Mouse (Mus musculus) left cerebral cortex, adult 11 months (tissue): ENCODE results near the gene Psrc1.

Experiments
- DNase-seq: peaks from one replicate; pipeline ENCODE4 v3.0.0; 2022; ENCODE audit warnings: low spot score

Psrc1 gene

DNA sequence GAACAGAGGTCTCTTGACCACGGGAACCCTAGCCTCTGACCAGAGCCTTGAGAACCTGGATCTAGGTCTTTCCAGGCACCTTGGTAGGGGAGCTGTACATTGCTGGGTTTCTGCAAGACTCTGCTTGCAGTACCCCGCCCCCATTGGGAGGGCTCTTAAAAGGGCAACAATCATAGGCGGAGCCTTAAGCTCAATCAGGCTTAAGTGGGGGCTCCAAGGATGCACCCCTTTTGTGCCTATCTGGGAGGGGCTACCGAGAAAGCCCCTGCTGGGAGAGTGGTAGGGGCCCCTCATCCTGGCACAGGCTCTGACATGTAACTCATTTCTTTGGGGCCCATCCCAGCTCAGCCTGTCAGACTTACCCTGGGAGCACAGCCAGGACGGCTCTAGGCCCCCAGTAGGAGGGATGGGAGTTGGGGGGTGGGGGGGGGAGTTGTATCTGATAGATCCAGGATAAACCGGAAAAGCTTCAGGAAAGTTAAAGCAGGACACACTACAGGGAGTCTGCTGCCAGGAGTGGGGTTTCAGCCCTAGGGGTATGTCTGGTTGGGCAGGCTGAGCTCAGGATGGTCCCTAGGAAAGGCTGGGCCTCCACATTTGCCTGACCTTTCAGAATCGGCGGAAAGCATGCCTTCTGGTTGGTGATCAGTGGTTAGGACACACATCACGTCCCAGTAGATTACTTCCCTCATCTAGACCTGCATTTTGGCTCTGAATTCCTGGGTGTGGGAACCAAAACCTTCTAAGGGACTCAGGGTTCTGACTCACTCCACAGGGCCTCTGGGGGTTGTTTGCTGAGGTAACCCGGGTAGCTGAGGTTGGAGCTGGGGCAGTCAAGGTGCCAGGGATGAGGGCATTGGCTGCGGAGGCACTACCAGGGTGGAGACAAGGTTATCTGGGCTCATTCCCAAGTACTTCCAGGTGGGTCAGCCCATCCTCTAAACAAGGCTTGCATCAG is 40.5 kb downstream of the Psrc1 start:
- DNase-seq, result peak; percentile 62

DNA sequence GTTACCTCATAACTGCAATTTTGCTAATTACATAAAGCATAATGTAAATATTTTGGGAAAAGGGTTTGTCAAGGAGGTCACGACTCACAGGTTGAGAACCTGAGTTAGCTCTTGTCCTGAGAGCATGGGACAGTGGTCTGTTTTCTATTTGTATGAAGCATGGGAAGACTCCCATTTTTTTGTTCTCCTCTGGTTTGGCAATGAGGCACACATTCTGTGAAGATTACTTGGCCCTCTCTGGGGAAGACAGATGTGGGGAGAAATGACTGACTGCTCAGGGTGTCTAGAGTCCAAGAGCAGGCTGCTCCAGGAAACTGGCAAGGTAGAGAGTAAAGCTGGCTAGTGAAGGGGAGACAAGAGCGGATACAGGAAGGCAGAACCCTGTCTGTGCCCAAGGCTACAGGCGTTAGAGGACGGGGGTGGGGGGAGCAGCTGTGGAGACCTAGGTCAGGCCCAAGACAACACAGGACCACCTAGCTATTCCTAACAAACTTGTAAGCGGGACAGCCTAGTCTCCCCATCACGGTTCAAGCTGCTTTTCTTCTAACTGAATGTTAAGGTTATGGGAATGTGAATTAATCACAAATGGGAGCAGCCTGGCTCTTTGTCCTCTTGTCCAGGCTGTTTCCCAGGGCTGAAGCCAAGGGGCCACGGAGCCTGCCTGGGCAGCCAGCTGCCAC is 41.4 kb downstream of the Psrc1 start:
- no peak for DNase-seq

DNA sequence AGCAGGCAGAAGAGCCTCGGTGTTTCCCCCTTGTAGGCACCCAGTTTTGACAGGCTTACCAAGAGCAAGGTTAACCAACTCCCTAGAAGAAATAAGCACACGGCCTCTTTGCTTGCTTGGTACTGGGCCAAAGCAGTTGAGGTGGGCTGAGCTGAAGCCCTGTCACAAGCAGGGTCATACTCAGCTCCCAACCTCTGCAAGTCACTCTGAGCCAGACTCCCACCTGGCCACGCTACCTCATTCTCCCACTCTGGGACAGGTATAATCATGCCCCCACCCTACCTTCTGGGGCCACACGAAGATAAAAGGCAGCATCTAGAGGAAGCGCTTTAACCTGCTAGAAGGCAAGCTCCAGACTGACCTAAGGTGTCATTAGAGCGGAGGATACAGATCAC is 42.0 kb downstream of the Psrc1 start:
- no peak for DNase-seq

DNA sequence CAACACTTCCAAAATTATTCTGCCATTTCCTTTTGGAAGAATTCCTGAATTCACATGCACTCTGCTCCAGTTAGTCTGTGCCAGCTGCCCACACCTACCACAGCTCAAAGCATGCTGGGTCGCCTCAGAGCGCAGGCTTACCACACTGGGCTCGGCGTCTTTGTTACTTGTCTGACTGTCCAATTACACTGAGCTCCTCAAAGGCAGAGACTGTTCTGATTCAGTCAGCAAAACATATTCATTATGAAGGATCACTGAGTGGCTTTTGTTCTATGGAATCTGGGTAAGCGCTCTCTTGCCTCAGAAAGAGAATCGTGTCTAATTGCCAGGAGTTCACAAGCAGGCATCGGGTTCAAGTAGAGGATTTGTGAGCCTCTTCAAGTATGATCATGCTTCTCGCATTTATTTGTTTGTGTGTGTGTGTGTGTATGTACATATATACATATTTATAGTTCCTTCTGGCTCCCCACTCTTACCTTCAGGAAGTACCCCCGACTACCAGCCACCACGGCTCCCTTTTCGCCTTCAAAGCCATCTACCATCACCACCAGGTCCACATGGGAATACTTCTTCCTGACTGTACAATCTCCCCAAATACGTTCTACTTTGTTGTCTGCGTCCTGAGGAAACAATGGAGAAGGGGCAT is 49.0 kb downstream of the Psrc1 start:
- DNase-seq, result no peak

DNA sequence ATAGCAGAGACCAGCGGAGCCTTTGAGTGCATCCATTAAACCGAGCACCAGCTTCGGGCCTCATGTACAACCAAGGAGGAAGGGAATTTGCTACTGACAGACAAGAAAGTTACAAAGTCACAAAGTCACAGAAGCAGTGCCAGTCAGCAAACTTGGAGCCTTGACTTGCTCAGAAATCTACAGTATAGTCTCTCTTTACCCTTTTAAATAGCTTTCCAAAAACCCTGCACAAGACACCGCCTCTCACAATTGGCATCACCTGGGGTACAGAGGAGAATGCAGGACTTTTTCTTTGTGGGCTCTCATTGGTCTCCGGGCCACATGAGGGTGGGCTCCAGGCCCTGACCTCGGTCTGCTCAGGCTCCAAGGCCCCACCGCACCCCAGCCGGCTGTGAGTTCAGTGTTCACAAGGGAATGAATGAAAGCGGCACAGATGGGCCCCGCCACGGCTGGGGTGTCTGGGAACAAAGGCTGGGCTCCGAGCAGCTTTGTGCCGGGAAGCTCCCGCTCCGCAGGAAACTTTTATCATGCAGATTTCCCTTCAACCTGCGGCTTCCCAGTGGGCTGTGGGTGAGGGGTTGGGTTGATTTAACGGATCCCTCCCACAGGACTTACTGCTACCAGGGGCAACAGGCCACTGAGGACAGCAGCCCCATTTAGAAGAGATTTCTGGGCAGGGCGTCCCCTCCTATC is 49.7 kb downstream of the Psrc1 start:
- no peak for DNase-seq

DNA sequence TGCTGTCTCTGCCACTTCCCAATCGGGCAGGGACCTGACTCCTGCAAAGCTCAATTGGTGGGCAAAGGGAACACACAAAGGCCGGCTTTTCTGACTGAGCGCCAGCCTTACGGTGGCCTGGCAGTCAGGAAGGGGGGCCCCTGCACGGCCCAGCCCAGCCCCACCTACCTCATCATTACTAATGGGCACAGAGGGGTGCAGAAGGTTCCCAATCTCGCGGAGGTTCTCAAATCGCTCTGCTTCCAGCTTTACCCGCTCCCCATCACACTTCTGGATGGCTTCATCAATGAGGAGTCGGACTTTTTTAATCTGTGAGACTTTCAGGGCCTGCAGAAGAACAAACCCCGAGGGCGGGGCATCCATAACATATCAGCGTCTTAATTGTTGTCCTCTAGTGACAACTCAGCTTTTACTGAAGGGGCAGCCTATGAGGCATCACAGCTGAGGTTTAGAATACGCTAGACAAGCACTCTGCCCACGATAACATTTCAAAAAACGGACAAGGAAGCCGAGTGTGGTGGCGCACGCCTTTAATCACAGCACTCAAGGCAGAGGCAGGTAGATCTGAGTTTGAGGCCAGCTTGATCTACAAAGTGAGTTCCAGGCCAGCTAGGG is 50.3 kb downstream of the Psrc1 start:
- no peak for DNase-seq

DNA sequence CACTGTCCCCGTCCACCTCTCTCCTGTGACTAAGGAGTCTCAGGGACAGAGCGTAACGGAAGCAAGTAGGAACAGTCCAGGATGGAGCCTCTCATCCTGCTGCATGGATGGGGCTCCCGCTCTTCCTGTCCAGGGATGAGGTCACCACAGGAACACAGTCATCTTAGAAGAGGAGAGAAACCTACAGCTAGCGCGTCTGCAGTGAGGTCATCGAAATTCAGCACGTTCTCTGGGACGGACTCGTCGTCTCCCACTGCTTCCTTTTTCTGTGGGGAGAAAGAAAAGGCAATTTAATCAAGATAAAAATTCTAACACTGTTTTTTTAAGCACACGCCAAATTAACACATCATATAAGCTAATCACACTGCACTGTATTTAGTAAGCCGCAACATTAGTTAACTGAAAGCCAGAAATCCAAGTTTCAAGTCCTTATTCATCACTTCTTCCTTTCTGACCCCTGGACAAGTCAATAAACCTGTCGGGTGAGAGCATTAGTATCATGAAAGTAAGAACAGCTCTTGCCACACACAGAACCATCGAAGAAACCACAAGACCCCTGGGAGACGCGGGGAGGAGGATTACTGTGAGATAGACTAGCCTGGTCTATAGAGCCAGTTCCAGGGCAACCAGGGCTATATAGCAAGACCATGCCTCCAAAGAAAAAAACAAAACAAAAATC is 52.2 kb downstream of the Psrc1 start:
- DNase-seq, result no peak

DNA sequence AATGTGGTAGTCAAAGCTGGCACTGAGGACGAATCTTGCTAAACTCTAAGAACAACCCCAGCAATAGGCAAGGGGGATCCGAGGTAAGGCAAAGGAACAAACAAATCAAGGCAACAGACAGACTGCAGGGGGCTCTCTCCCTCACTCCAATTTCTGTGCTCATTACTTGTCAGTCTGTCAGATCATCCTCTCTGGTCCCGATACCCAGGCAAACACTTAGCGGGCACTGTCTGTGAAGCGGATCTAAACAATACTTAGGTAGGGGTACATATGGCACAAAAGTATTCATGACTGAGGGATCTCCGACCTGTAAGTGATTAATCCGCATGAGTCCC is 52.7 kb downstream of the Psrc1 start:
- no peak for DNase-seq
